Mouse (Mus musculus) hindbrain, embryonic 12.5 days (tissue): Measurements from ENCODE around the gene Ell. TPM values are rescaled to one million over a fixed set of nuclear protein-coding genes. Genes with fewer than 3 reads are reported as not detected.

ENCODE experiments used
- ATAC-seq: fragments of 200-750 bp; cut with Nextera tagmentation; 2 replicates; pipeline ENCODE4 v1.8.0; 2017; ENCODE audit warnings: moderate TSS enrichment; ENCODE audit not compliant: low FRiP score
- H3K27ac ChIP-seq: fragments of 300-500 bp; sonication (generic); 2 replicates; pipeline ENCODE4 v1.5.1; 2016; ENCODE audit warnings: mild to moderate bottlenecking
- H3K27me3 ChIP-seq: fragments of 300-500 bp; sonication (generic); 2 replicates; pipeline ENCODE4 v1.6.1; 2016; ENCODE audit warnings: mild to moderate bottlenecking
- H3K36me3 ChIP-seq: fragments of 300-500 bp; sonication (generic); 2 replicates; pipeline ENCODE4 v1.6.1; 2016; ENCODE audit warnings: mild to moderate bottlenecking
- H3K4me1 ChIP-seq: fragments of 300-500 bp; sonication (generic); 2 replicates; pipeline ENCODE4 v1.6.1; 2016
- H3K4me2 ChIP-seq: fragments of 300-500 bp; sonication (generic); replicated peaks from 2 replicates; pipeline ENCODE4 v1.6.1; 2016; ENCODE audit warnings: mild to moderate bottlenecking
- H3K4me3 ChIP-seq: fragments of 300-500 bp; sonication (generic); 2 replicates; pipeline ENCODE4 v1.5.1; 2016; ENCODE audit warnings: mild to moderate bottlenecking
- H3K9ac ChIP-seq: fragments of 300-500 bp; sonication (generic); 2 replicates; pipeline ENCODE4 v1.6.1; 2016; ENCODE audit warnings: mild to moderate bottlenecking, moderate library complexity
- H3K9me3 ChIP-seq: fragments of 300-500 bp; sonication (generic); replicated peaks from 2 replicates; pipeline ENCODE4 v1.6.1; 2016; ENCODE audit warnings: mild to moderate bottlenecking
- WGBS: fragments of 180-500 bp; shearing (Covaris S2); methylation state at CpG from one replicate; pipeline ENCODE4 v1.1.7; 2016; 5-methylcytosine and 5-hydroxymethylcytosine counted together
- polyA plus RNA-seq: library from polyadenylated mRNA; unstranded; fragments of >200 nt; fragmentation: Nextera tagmentation; extraction: Ambion mirVana; gene quantifications from 2 replicates; pipeline ENCODE4 v1.2.1, GENCODE M21; 2016

Ell gene
- polyA plus RNA-seq, 1 experiment from 2014 or later = 19.4 TPM

- peak overlapping the region; percentile 89 for H3K27ac ChIP-seq
- H3K4me2 ChIP-seq = peak overlapping the region; percentile 77
- H3K4me1 ChIP-seq = peaks cover 33% of the 10 kb centered on the region
- H3K27me3 ChIP-seq = no peaks in the 10 kb centered on the region
- WGBS = 35% methylated on average over 13 of the region's 13 CpGs
- peak overlapping the region; percentile 67 for H3K4me3 ChIP-seq
- no peak for ATAC-seq
- H3K9me3 ChIP-seq = no peaks in the 10 kb centered on the region
- peak overlapping the region; percentile 92 for H3K9ac ChIP-seq
- H3K36me3 ChIP-seq = peaks cover 36% of the 10 kb centered on the region
Observed at GRCm38 (mm10) chr8:70528182-70528797, 11.0 kb upstream of the Ell start.

- no peak overlapping the region for H3K4me3 ChIP-seq
- no peaks in the 10 kb centered on the region for H3K9me3 ChIP-seq
- no peaks in the 10 kb centered on the region for H3K27me3 ChIP-seq
- no peak overlapping the region for H3K27ac ChIP-seq
- no peak for ATAC-seq
- peaks cover 46% of the 10 kb centered on the region for H3K36me3 ChIP-seq
- H3K4me1 ChIP-seq = peaks cover 28% of the 10 kb centered on the region
- whole genome bisulfite sequencing = 89% methylated on average over 5 of the region's 5 CpGs
- no peak overlapping the region for H3K4me2 ChIP-seq
- no peak overlapping the region; the same call in 1 of the 2 replicates for H3K9ac ChIP-seq
Observed at GRCm38 (mm10) chr8:70529299-70529698, 10.0 kb upstream of the Ell start.

GRCm38 (mm10) chr8:70529741-70530161 is 9.5 kb upstream of the Ell start:
- Histone ChIP-seq H3K9me3 (no peaks in the 10 kb centered on the region), H3K27me3 (no peaks in the 10 kb centered on the region), H3K4me3 (no peak overlapping the region), H3K4me1 (peaks cover 28% of the 10 kb centered on the region), H3K36me3 (peaks cover 51% of the 10 kb centered on the region), H3K9ac (no peak overlapping the region; the same call in 1 of the 2 replicates), H3K4me2 (no peak overlapping the region), H3K27ac (no peak overlapping the region)
- 97% methylated on average over 3 of the region's 3 CpGs for WGBS
- no peak for ATAC-seq

- Histone ChIP-seq H3K4me1 (peaks cover 28% of the 10 kb centered on the region), H3K4me2 (no peak overlapping the region), H3K4me3 (no peak overlapping the region), H3K27ac (no peak overlapping the region), H3K36me3 (peaks cover 56% of the 10 kb centered on the region), H3K9me3 (no peaks in the 10 kb centered on the region), H3K27me3 (no peaks in the 10 kb centered on the region), H3K9ac (no peak overlapping the region)
- ATAC-seq = no peak
- WGBS = 88% methylated on average over 2 of the region's 2 CpGs
Observed at GRCm38 (mm10) chr8:70530314-70530713, 8.9 kb upstream of the Ell start.

GRCm38 (mm10) chr8:70534281-70534680 is 5.0 kb upstream of the Ell start:
- Histone ChIP-seq H3K27ac (no peak overlapping the region), H3K4me3 (no peak overlapping the region), H3K4me2 (no peak overlapping the region), H3K9ac (no peak overlapping the region), H3K36me3 (peaks cover 72% of the 10 kb centered on the region), H3K27me3 (no peaks in the 10 kb centered on the region), H3K4me1 (peaks cover 13% of the 10 kb centered on the region), H3K9me3 (no peaks in the 10 kb centered on the region)
- ATAC-seq = no peak
- 96% methylated on average over 12 of the region's 12 CpGs for WGBS

GRCm38 (mm10) chr8:70535221-70535620 is 4.0 kb upstream of the Ell start:
- no peak overlapping the region for H3K4me3 ChIP-seq
- H3K27me3 ChIP-seq = no peaks in the 10 kb centered on the region
- ATAC-seq = no peak
- H3K9ac ChIP-seq = no peak overlapping the region
- H3K36me3 ChIP-seq = peaks cover 65% of the 10 kb centered on the region
- H3K4me2 ChIP-seq = no peak overlapping the region
- WGBS = 89% methylated on average over 3 of the region's 3 CpGs
- H3K27ac ChIP-seq = no peak overlapping the region
- H3K9me3 ChIP-seq = no peaks in the 10 kb centered on the region
- peaks cover 7% of the 10 kb centered on the region for H3K4me1 ChIP-seq

GRCm38 (mm10) chr8:70535701-70536100 is 3.6 kb upstream of the Ell start:
- H3K27me3 ChIP-seq = no peaks in the 10 kb centered on the region
- no peak overlapping the region for H3K9ac ChIP-seq
- H3K4me1 ChIP-seq = peaks cover 12% of the 10 kb centered on the region
- H3K9me3 ChIP-seq = no peaks in the 10 kb centered on the region
- WGBS = 82% methylated on average over 2 of the region's 2 CpGs
- ATAC-seq = no peak
- H3K4me2 ChIP-seq = no peak overlapping the region
- H3K36me3 ChIP-seq = peaks cover 62% of the 10 kb centered on the region
- H3K27ac ChIP-seq = no peak overlapping the region
- H3K4me3 ChIP-seq = no peak overlapping the region

GRCm38 (mm10) chr8:70538024-70538579 is 1.2 kb upstream of the Ell start:
- Histone ChIP-seq H3K27ac (peak overlapping the region; percentile 94), H3K4me2 (peak overlapping the region; percentile 91), H3K9me3 (no peaks in the 10 kb centered on the region), H3K4me3 (peak overlapping the region; percentile 77), H3K9ac (0 out of 2 replicates have a peak overlapping the region, but pooled peaks have one; percentile 88), H3K4me1 (peaks cover 24% of the 10 kb centered on the region), H3K27me3 (no peaks in the 10 kb centered on the region), H3K36me3 (peaks cover 38% of the 10 kb centered on the region)
- 16% methylated on average over 24 of the region's 24 CpGs for WGBS
- peak; percentile 15; the same call in 1 of the 2 replicates for ATAC-seq

GRCm38 (mm10) chr8:70538633-70539076 is 602 bp upstream of the Ell start:
- H3K4me2 ChIP-seq = peak overlapping the region; percentile 91
- no peaks in the 10 kb centered on the region for H3K27me3 ChIP-seq
- H3K4me3 ChIP-seq = peak overlapping the region; percentile 77
- WGBS = under 1% methylated on average over 32 of the region's 32 CpGs
- ATAC-seq = peak; percentile 77
- peak overlapping the region; percentile 94 for H3K27ac ChIP-seq
- H3K9me3 ChIP-seq = no peaks in the 10 kb centered on the region
- H3K36me3 ChIP-seq = peaks cover 33% of the 10 kb centered on the region
- peaks cover 24% of the 10 kb centered on the region for H3K4me1 ChIP-seq
- H3K9ac ChIP-seq = peak overlapping the region; percentile 88

- Histone ChIP-seq H3K27ac (peak overlapping the region; percentile 94), H3K4me3 (peak overlapping the region; percentile 77), H3K9me3 (no peaks in the 10 kb centered on the region), H3K4me2 (peak overlapping the region; percentile 91), H3K9ac (peak overlapping the region; percentile 88), H3K27me3 (no peaks in the 10 kb centered on the region), H3K36me3 (peaks cover 18% of the 10 kb centered on the region), H3K4me1 (peaks cover 29% of the 10 kb centered on the region)
- WGBS = 14% methylated on average over 4 of the region's 4 CpGs
- no peak for ATAC-seq
Observed at GRCm38 (mm10) chr8:70540013-70540506, 803 bp downstream of the Ell start.

- peak overlapping the region; percentile 88 for H3K9ac ChIP-seq
- H3K27me3 ChIP-seq = no peaks in the 10 kb centered on the region
- H3K36me3 ChIP-seq = peaks cover 13% of the 10 kb centered on the region
- H3K9me3 ChIP-seq = no peaks in the 10 kb centered on the region
- ATAC-seq = no peak
- H3K4me3 ChIP-seq = peak overlapping the region; percentile 77
- H3K4me2 ChIP-seq = peak overlapping the region; percentile 91
- H3K4me1 ChIP-seq = peaks cover 29% of the 10 kb centered on the region
- WGBS = 49% methylated on average over 7 of the region's 7 CpGs
- H3K27ac ChIP-seq = no peak overlapping the region
Observed at GRCm38 (mm10) chr8:70540507-70541071, 1.3 kb downstream of the Ell start.

GRCm38 (mm10) chr8:70541081-70541480 is 1.8 kb downstream of the Ell start:
- Histone ChIP-seq H3K36me3 (peaks cover 10% of the 10 kb centered on the region; the same call in 1 of the 2 replicates), H3K9me3 (no peaks in the 10 kb centered on the region), H3K4me1 (peaks cover 29% of the 10 kb centered on the region), H3K27ac (no peak overlapping the region), H3K4me2 (peak overlapping the region; percentile 91), H3K4me3 (peak overlapping the region; percentile 77), H3K27me3 (no peaks in the 10 kb centered on the region), H3K9ac (0 out of 2 replicates have a peak overlapping the region, but pooled peaks have one; percentile 88)
- 87% methylated on average over 5 of the region's 5 CpGs for WGBS
- ATAC-seq = no peak
